9 mouse cellular contexts compared by ENCODE assay signal in genomic region chr8:50916733-50917113, GRCm38 (mm10).
DNase-seq lines count a peak whose midpoint lies in the region; ATAC-seq and TF ChIP-seq lines count a peak whose summit lies in the region.
"Had no signal": no experiment of that assay in that cellular context is flagged by ENCODE, and none has a peak within 500 bp of the region (broad histone marks: within the 10 kb centered on the region; RNA-seq: fewer than 3 reads in every experiment).

No protein-coding gene starts in this region.

- no peaks in the 10 kb centered on the region for H3K4me1 ChIP-seq in lung, embryonic 14.5 days (ENCODE audit: insufficient read depth)
- no peaks in the 10 kb centered on the region for H3K4me1 ChIP-seq in lung, adult 2 months (ENCODE audit: control insufficient read depth, insufficient read depth, low read length)
- 0 out of 2 replicates have a peak, but pooled peaks cover 2% of the 10 kb centered on the region for H3K4me1 ChIP-seq in limb, embryonic 11.5 days (ENCODE audit: control insufficient read depth, insufficient read depth, low read length)
- H3K4me1 ChIP-seq in stomach, embryonic 16.5 days (ENCODE audit: control insufficient read depth, insufficient read depth, low read length): no peaks in the 10 kb centered on the region

- ATAC-seq in cerebellum, adult (ENCODE audit: insufficient number of reproducible peaks, low FRiP score, low TSS enrichment): 0 out of 2 replicates have a peak, but pooled peaks have one; percentile 38
- 0 out of 2 replicates have a peak, but pooled peaks have one; percentile 15 for ATAC-seq in lung, embryonic 14.5 days (ENCODE audit: insufficient read depth)
- 0 out of 2 replicates have a peak, but pooled peaks have one; percentile 13 for ATAC-seq in limb, embryonic 11.5 days (ENCODE audit: insufficient number of reproducible peaks, low FRiP score, low TSS enrichment, low read depth)
- no peak for ATAC-seq in stomach, embryonic 16.5 days (ENCODE audit: insufficient read depth, low FRiP score)

- TF ChIP-seq POLR2A in lung, adult 2 months (IDR thresholded peaks at IDR 0.05; ENCODE audit: borderline replicate concordance, extremely low read depth, low read depth, low read length): no peak

- peak overlapping the region; percentile 52 for H3K4me3 ChIP-seq in lung, embryonic 14.5 days (ENCODE audit: low read depth, low read length)
- H3K4me3 ChIP-seq in lung, adult 2 months (replicated peaks; ENCODE audit: extremely low read depth, low read depth, low read length): no peak overlapping the region
- H3K4me3 ChIP-seq in limb, embryonic 11.5 days (ENCODE audit: low read depth, low read length): peak overlapping the region; percentile 47
- peak overlapping the region; percentile 57 for H3K4me3 ChIP-seq in stomach, embryonic 16.5 days (replicated peaks; ENCODE audit: low read length)

- H3K27ac ChIP-seq in lung, embryonic 14.5 days (ENCODE audit: low read depth): no peak overlapping the region
- H3K27ac ChIP-seq in limb, embryonic 11.5 days (replicated peaks; ENCODE audit: low read depth, low read length): no peak overlapping the region
- H3K27ac ChIP-seq in stomach, embryonic 16.5 days (ENCODE audit: low read length): no peak overlapping the region
- H3K27ac ChIP-seq: liver, embryonic 14.5 days had no signal

- no peaks in the 10 kb centered on the region for H3K9me3 ChIP-seq in lung, embryonic 14.5 days (ENCODE audit: low read depth, low read length)
- H3K9me3 ChIP-seq in limb, embryonic 11.5 days (ENCODE audit: control insufficient read depth, low read length): no peaks in the 10 kb centered on the region
- no peaks in the 10 kb centered on the region for H3K9me3 ChIP-seq in stomach, embryonic 16.5 days (replicated peaks; ENCODE audit: control insufficient read depth, low read length)

- no peak overlapping the region; the same call in 1 of the 2 replicates for H3K9ac ChIP-seq in lung, embryonic 14.5 days
- no peak overlapping the region for H3K9ac ChIP-seq in limb, embryonic 11.5 days (ENCODE audit: low read length)
- peak overlapping the region; percentile 60; the same call in 1 of the 2 replicates for H3K9ac ChIP-seq in stomach, embryonic 16.5 days (ENCODE audit: low read length)
- H3K9ac ChIP-seq: liver, embryonic 14.5 days had no signal

- peaks cover 29% of the 10 kb centered on the region for H3K27me3 ChIP-seq in lung, embryonic 14.5 days (ENCODE audit: insufficient read depth, low read length)
- peaks cover 13% of the 10 kb centered on the region for H3K27me3 ChIP-seq in limb, embryonic 11.5 days (ENCODE audit: control insufficient read depth, insufficient read depth, low read length)
- peaks cover 14% of the 10 kb centered on the region for H3K27me3 ChIP-seq in stomach, embryonic 16.5 days (ENCODE audit: control insufficient read depth, insufficient read depth, low read length)

- peak overlapping the region; percentile 96 for H3K4me2 ChIP-seq in lung, embryonic 14.5 days
- H3K4me2 ChIP-seq in limb, embryonic 11.5 days (ENCODE audit: low read depth, severe bottlenecking): peak overlapping the region; percentile 99
- peak overlapping the region; percentile 98 for H3K4me2 ChIP-seq in stomach, embryonic 16.5 days (ENCODE audit: low read depth, low read length)

- H3K36me3 ChIP-seq in lung, embryonic 14.5 days (ENCODE audit: insufficient read depth): no peaks in the 10 kb centered on the region
- H3K36me3 ChIP-seq in limb, embryonic 11.5 days (ENCODE audit: control insufficient read depth, insufficient read depth, low read length): no peaks in the 10 kb centered on the region
- H3K36me3 ChIP-seq in stomach, embryonic 16.5 days (ENCODE audit: control insufficient read depth, insufficient read depth, low read length): no peaks in the 10 kb centered on the region

- WGBS in lung, embryonic 14.5 days: 1% methylated on average over 8 of the region's 8 CpGs
- 3% methylated on average over 8 of the region's 8 CpGs for WGBS in lung, adult 2 months
- 4% methylated on average over 8 of the region's 8 CpGs for WGBS in limb, embryonic 11.5 days
- whole genome bisulfite sequencing in stomach, embryonic 16.5 days: 5% methylated on average over 8 of the region's 8 CpGs

- TF ChIP-seq CTCF in lung, embryonic 14.5 days (IDR thresholded peaks at IDR 0.05; ENCODE audit: low read depth): no peak
- TF ChIP-seq CTCF in lung, adult 2 months (IDR thresholded peaks at IDR 0.05; ENCODE audit: insufficient read depth, low read length): no peak

- DNase-seq in cerebellum, adult 9-11 months: no peak
- no peak for DNase-seq in lung, embryonic 14.5 days
- no peak for DNase-seq in lung, adult 2 months
- DNase-seq in limb, embryonic 11.5 days (ENCODE audit: low spot score): no peak
- DNase-seq in thymus, postnatal 14 days: no peak
- no peak for DNase-seq in spleen, adult 12 weeks (ENCODE audit: low spot score)
